Mouse (Mus musculus): ENCODE results near the gene Serpine1. TPM values are rescaled to one million over a fixed set of nuclear protein-coding genes. Genes with fewer than 3 reads are reported as not detected.

Gene Serpine1
- total and polyA plus RNA-seq, 2 experiments from 2014 or later, result 0.30 to 3.7 TPM

GRCm38 (mm10) chr5:137046991-137047390 is 25.1 kb downstream of the Serpine1 start:
- Histone ChIP-seq H3K27me3 (ENCODE audit: insufficient read depth, low read length) (no peaks in the 10 kb centered on the region), H3K9ac (replicated peaks; ENCODE audit: low read length, poor library complexity, severe bottlenecking) (no peak overlapping the region), H3K27ac (ENCODE audit: low read depth, low read length) (no peak overlapping the region), H3K4me2 (ENCODE audit: low read depth, low read length, poor library complexity, severe bottlenecking) (no peak overlapping the region), H3K4me3 (ENCODE audit: low read depth, low read length) (no peak overlapping the region), H3K36me3 (ENCODE audit: insufficient read depth, low read length) (peaks cover 9% of the 10 kb centered on the region), H3K9me3 (ENCODE audit: low read length) (no peaks in the 10 kb centered on the region), H3K4me1 (ENCODE audit: insufficient read depth, low read length) (peaks cover 4% of the 10 kb centered on the region; the same call in 1 of the 2 replicates)
- ATAC-seq (ENCODE audit: low FRiP score) (no peak), DNase-seq (ENCODE audit: low spot score) (no peak)
- no peak for TF ChIP-seq CTCF (IDR thresholded peaks at IDR 0.05)

- peak; percentile 24 for ATAC-seq (ENCODE audit: low FRiP score)
- H3K27me3 ChIP-seq (ENCODE audit: insufficient read depth, low read length), result no peaks in the 10 kb centered on the region
- no peaks in the 10 kb centered on the region for H3K9me3 ChIP-seq (ENCODE audit: low read length)
- peak overlapping the region; percentile 25 for H3K4me2 ChIP-seq (ENCODE audit: low read depth, low read length, poor library complexity, severe bottlenecking)
- H3K4me3 ChIP-seq (ENCODE audit: low read depth, low read length), result peak overlapping the region; percentile 47
- peaks cover 16% of the 10 kb centered on the region for H3K36me3 ChIP-seq (ENCODE audit: insufficient read depth, low read length)
- no peak for DNase-seq (ENCODE audit: low spot score)
- 16% methylated on average over 5 of the region's 5 CpGs for WGBS
- H3K4me1 ChIP-seq (ENCODE audit: insufficient read depth, low read length), result peaks cover 4% of the 10 kb centered on the region; the same call in 1 of the 2 replicates
- peak overlapping the region; percentile 73 for H3K27ac ChIP-seq (ENCODE audit: low read depth, low read length)
- no peak overlapping the region for H3K9ac ChIP-seq (replicated peaks; ENCODE audit: low read length, poor library complexity, severe bottlenecking)
- TF ChIP-seq CTCF (IDR thresholded peaks at IDR 0.05), result no peak
These were observed 25.7 kb downstream of the Serpine1 start for GRCm38 (mm10) chr5:137046324-137046718.

GRCm38 (mm10) chr5:137045402-137046323 is 26.4 kb downstream of the Serpine1 start, which contains the start of gene Ap1s1:
TSS of gene Ap1s1 (minus strand) at chr5:137046135.
- WGBS, result under 1% methylated on average over 47 of the region's 48 CpGs
- no peaks in the 10 kb centered on the region for H3K9me3 ChIP-seq (ENCODE audit: low read length)

GRCm38 (mm10) chr5:137043997-137044396 is 28.1 kb downstream of the Serpine1 start:
- 96% methylated on average over 7 of the region's 7 CpGs for WGBS
- H3K4me2 ChIP-seq (ENCODE audit: low read depth, low read length, poor library complexity, severe bottlenecking), result no peak overlapping the region
- H3K27ac ChIP-seq (ENCODE audit: low read depth, low read length), result no peak overlapping the region
- TF ChIP-seq CTCF (IDR thresholded peaks at IDR 0.05), result no peak
- peaks cover 31% of the 10 kb centered on the region for H3K36me3 ChIP-seq (ENCODE audit: insufficient read depth, low read length)
- no peaks in the 10 kb centered on the region for H3K27me3 ChIP-seq (ENCODE audit: insufficient read depth, low read length)
- H3K9ac ChIP-seq (replicated peaks; ENCODE audit: low read length, poor library complexity, severe bottlenecking), result no peak overlapping the region
- peaks cover 4% of the 10 kb centered on the region; the same call in 1 of the 2 replicates for H3K4me1 ChIP-seq (ENCODE audit: insufficient read depth, low read length)
- no peak overlapping the region for H3K4me3 ChIP-seq (ENCODE audit: low read depth, low read length)
- ATAC-seq (ENCODE audit: low FRiP score), result no peak
- H3K9me3 ChIP-seq (ENCODE audit: low read length), result no peaks in the 10 kb centered on the region
- no peak for DNase-seq (ENCODE audit: low spot score)

More at GRCm38 (mm10) chr5:137045402-137046323, 26.4 kb downstream of the Serpine1 start, which contains the start of gene Ap1s1:
- peak within 1 kb of the TSS; percentile 71 for H3K9ac ChIP-seq (replicated peaks; ENCODE audit: low read length, poor library complexity, severe bottlenecking)
- H3K27me3 ChIP-seq (ENCODE audit: insufficient read depth, low read length), result no peaks in the 10 kb centered on the region
- no peak for TF ChIP-seq CTCF (IDR thresholded peaks at IDR 0.05)
- H3K27ac ChIP-seq (ENCODE audit: low read depth, low read length), result peak within 1 kb of the TSS; percentile 75
- peak within 1 kb of the TSS; percentile 69 for H3K4me2 ChIP-seq (ENCODE audit: low read depth, low read length, poor library complexity, severe bottlenecking)
- DNase-seq (ENCODE audit: low spot score) (peak; percentile 99), ATAC-seq (ENCODE audit: low FRiP score) (peak; percentile 91)
- H3K36me3 ChIP-seq (ENCODE audit: insufficient read depth, low read length), result peaks cover 17% of the 10 kb centered on the region
- H3K4me1 ChIP-seq (ENCODE audit: insufficient read depth, low read length), result peaks cover 4% of the 10 kb centered on the region; the same call in 1 of the 2 replicates
- H3K4me3 ChIP-seq (ENCODE audit: low read depth, low read length), result peak within 1 kb of the TSS; percentile 47

DNA sequence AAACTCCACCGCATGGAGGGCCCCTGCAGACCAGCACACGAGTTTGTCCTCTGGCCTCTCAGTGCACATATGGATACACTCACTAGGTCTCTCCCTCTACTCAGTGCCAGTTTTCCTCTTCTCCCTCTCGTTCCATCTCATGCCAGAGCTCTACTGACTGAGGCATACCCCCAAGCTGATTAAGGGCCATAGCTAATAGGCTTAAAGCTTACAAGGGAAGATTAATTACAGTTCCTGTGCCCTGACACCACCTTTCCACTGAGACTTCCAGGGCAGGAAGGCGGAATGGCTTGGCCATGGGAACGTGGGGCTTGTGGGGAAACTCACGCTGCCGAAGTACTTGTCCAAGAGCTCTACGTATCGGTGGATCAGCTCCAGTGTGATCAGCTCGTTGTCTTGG is 30.6 kb downstream of the Serpine1 start:
- Histone ChIP-seq H3K36me3 (ENCODE audit: insufficient read depth, low read length) (peaks cover 53% of the 10 kb centered on the region), H3K27me3 (ENCODE audit: insufficient read depth, low read length) (no peaks in the 10 kb centered on the region), H3K4me3 (ENCODE audit: low read depth, low read length) (no peak overlapping the region), H3K9me3 (ENCODE audit: low read length) (no peaks in the 10 kb centered on the region), H3K9ac (replicated peaks; ENCODE audit: low read length, poor library complexity, severe bottlenecking) (no peak overlapping the region), H3K27ac (ENCODE audit: low read depth, low read length) (no peak overlapping the region), H3K4me1 (ENCODE audit: insufficient read depth, low read length) (peaks cover 2% of the 10 kb centered on the region; the same call in 1 of the 2 replicates), H3K4me2 (ENCODE audit: low read depth, low read length, poor library complexity, severe bottlenecking) (no peak overlapping the region)
- DNase-seq (ENCODE audit: low spot score), result no peak
- no peak for TF ChIP-seq CTCF (IDR thresholded peaks at IDR 0.05)
- WGBS, result 72% methylated on average over 10 of the region's 10 CpGs
- ATAC-seq (ENCODE audit: low FRiP score), result no peak

- no peak for ATAC-seq (ENCODE audit: low FRiP score)
- DNase-seq (ENCODE audit: low spot score), result no peak
- Histone ChIP-seq H3K4me3 (ENCODE audit: low read depth, low read length) (no peak overlapping the region), H3K9ac (replicated peaks; ENCODE audit: low read length, poor library complexity, severe bottlenecking) (no peak overlapping the region), H3K9me3 (ENCODE audit: low read length) (no peaks in the 10 kb centered on the region), H3K4me1 (ENCODE audit: insufficient read depth, low read length) (no peaks in the 10 kb centered on the region), H3K36me3 (ENCODE audit: insufficient read depth, low read length) (peaks cover 66% of the 10 kb centered on the region), H3K4me2 (ENCODE audit: low read depth, low read length, poor library complexity, severe bottlenecking) (no peak overlapping the region), H3K27me3 (ENCODE audit: insufficient read depth, low read length) (no peaks in the 10 kb centered on the region), H3K27ac (ENCODE audit: low read depth, low read length) (no peak overlapping the region)
- no peak for TF ChIP-seq CTCF (IDR thresholded peaks at IDR 0.05)
- WGBS, result 95% methylated on average over 10 of the region's 10 CpGs
These were observed 32.6 kb downstream of the Serpine1 start for GRCm38 (mm10) chr5:137039453-137039852.
